Mouse (Mus musculus) neural tube, embryonic 14.5 days (tissue): ENCODE results near the gene Ppbp. TPM values are rescaled to one million over a fixed set of nuclear protein-coding genes. Genes with fewer than 3 reads are reported as not detected.

Experiments used
- ATAC-seq: fragments of 200-750 bp; cut with Nextera tagmentation; 2 replicates; pipeline ENCODE4 v1.8.0; 2017; ENCODE audit warnings: low read depth, mild to moderate bottlenecking, moderate TSS enrichment, moderate library complexity
- H3K27ac ChIP-seq: fragments of 300-500 bp; sonication (generic); 2 replicates; pipeline ENCODE4 v1.5.1; 2014; ENCODE audit warnings: low read depth, mild to moderate bottlenecking, control low read depth, low read length, moderate library complexity, mixed read lengths
- H3K27me3 ChIP-seq: fragments of 300-500 bp; sonication (generic); 2 replicates; pipeline ENCODE4 v1.6.1; 2014; ENCODE audit warnings: low read length; ENCODE audit not compliant: control insufficient read depth, insufficient read depth
- H3K36me3 ChIP-seq: fragments of 300-500 bp; sonication (generic); 2 replicates; pipeline ENCODE4 v1.6.1; 2014; ENCODE audit warnings: low read length, mixed read lengths; ENCODE audit not compliant: control insufficient read depth, insufficient read depth
- H3K4me1 ChIP-seq: fragments of 300-500 bp; sonication (generic); 2 replicates; pipeline ENCODE4 v1.6.1; 2014; ENCODE audit warnings: low read length; ENCODE audit not compliant: control insufficient read depth, insufficient read depth
- H3K4me2 ChIP-seq: fragments of 300-500 bp; sonication (generic); 2 replicates; pipeline ENCODE4 v1.6.1; 2014; ENCODE audit warnings: mild to moderate bottlenecking, low read depth, low read length, control low read depth
- H3K4me3 ChIP-seq: fragments of 300-500 bp; sonication (generic); 2 replicates; pipeline ENCODE4 v1.5.1; 2014; ENCODE audit warnings: low read depth, low read length, control low read depth, mixed read lengths
- H3K9ac ChIP-seq: fragments of 300-500 bp; sonication (generic); replicated peaks from 2 replicates; pipeline ENCODE4 v1.6.1; 2014; ENCODE audit warnings: low read depth, mild to moderate bottlenecking, control low read depth, low read length, mixed read lengths
- H3K9me3 ChIP-seq: fragments of 300-500 bp; sonication (generic); 2 replicates; pipeline ENCODE4 v1.6.1; 2016; ENCODE audit warnings: low read length; ENCODE audit not compliant: control insufficient read depth
- WGBS: fragments of 180-500 bp; shearing (Covaris S2); extraction: QIAGEN DNeasy Blood & Tissue Kit; methylation state at CpG from one replicate; pipeline ENCODE4 v1.1.7; 2014; 5-methylcytosine and 5-hydroxymethylcytosine counted together
- microRNA-seq: library from miRNA; unstranded; fragments of <30 nt; microRNA quantifications from one replicate; pipeline ENCODE4, GENCODE M21; 2016
- polyA plus RNA-seq: library from polyadenylated mRNA; unstranded; fragments of >200 nt; fragmentation: Nextera tagmentation; extraction: Ambion mirVana; gene quantifications from 2 replicates; pipeline ENCODE4 v1.2.1, GENCODE M21; 2014

The Ppbp gene
- polyA plus RNA-seq, 1 experiment from 2014 or later, result not detected

GRCm38 (mm10) chr5:90806050-90806449 is 37.7 kb downstream of the Ppbp start:
- Histone ChIP-seq H3K27ac (no peak overlapping the region), H3K27me3 (no peaks in the 10 kb centered on the region), H3K9me3 (no peaks in the 10 kb centered on the region), H3K4me1 (no peaks in the 10 kb centered on the region), H3K4me2 (no peak overlapping the region), H3K36me3 (no peaks in the 10 kb centered on the region), H3K4me3 (no peak overlapping the region), H3K9ac (no peak overlapping the region)
- ATAC-seq, result no peak

- no peak overlapping the region for H3K27ac ChIP-seq
- H3K9me3 ChIP-seq, result no peaks in the 10 kb centered on the region
- ATAC-seq, result no peak
- no peak overlapping the region for H3K4me2 ChIP-seq
- no peak overlapping the region for H3K9ac ChIP-seq
- WGBS, result 83% methylated on average over 3 of the region's 3 CpGs
- no peaks in the 10 kb centered on the region for H3K27me3 ChIP-seq
- H3K36me3 ChIP-seq, result no peaks in the 10 kb centered on the region
- no peak overlapping the region for H3K4me3 ChIP-seq
- H3K4me1 ChIP-seq, result no peaks in the 10 kb centered on the region
These were observed 39.0 kb downstream of the Ppbp start for GRCm38 (mm10) chr5:90807176-90807950.

Small RNA genes within 50 kb of the gene (microRNA-seq; reads per million reads assigned to microRNA genes)
- not detected for gene Gm24322

Other genes starting within 250 kb of the Ppbp start
- not detected in 2 replicates for gene Afm, start 249.6 kb upstream of the Ppbp start, polyA plus RNA-seq
- gene 5830473C10Rik, start 207.4 kb upstream of the Ppbp start, polyA plus RNA-seq, result not detected in 2 replicates
- 2.5 and 3.0 TPM in 2 replicates for gene Rassf6, start 127.9 kb upstream of the Ppbp start, polyA plus RNA-seq
- gene Cxcl5, start 9.2 kb upstream of the Ppbp start, polyA plus RNA-seq, result 0.21 and 0.28 TPM in 2 replicates
- gene Pf4, start 3.9 kb downstream of the Ppbp start, polyA plus RNA-seq, result 3.2 and 44.9 TPM in 2 replicates
- not detected in 2 replicates for gene Cxcl3, start 17.6 kb downstream of the Ppbp start, polyA plus RNA-seq
- gene Cxcl15, start 26.0 kb downstream of the Ppbp start, polyA plus RNA-seq, result not detected in 2 replicates
- 0.32 TPM in 1 of 2 replicates, not detected in the other for gene Cxcl1, start 122.7 kb downstream of the Ppbp start, polyA plus RNA-seq
- gene Cxcl2, start 135.4 kb downstream of the Ppbp start, polyA plus RNA-seq, result not detected in 2 replicates
- 98.7 and 108 TPM in 2 replicates for gene Mthfd2l, start 162.6 kb downstream of the Ppbp start, polyA plus RNA-seq